Mouse (Mus musculus) CD4-positive, CD25-positive, alpha-beta regulatory T cell, adult 2 months (primary cell): Measurements from ENCODE around the gene Treh.

ENCODE experiments used
- DNase-seq: peaks from one replicate; pipeline ENCODE4 v3.0.0-alpha.2; 2012; ENCODE audit warnings: low read depth, low spot score

Gene Treh

DNA sequence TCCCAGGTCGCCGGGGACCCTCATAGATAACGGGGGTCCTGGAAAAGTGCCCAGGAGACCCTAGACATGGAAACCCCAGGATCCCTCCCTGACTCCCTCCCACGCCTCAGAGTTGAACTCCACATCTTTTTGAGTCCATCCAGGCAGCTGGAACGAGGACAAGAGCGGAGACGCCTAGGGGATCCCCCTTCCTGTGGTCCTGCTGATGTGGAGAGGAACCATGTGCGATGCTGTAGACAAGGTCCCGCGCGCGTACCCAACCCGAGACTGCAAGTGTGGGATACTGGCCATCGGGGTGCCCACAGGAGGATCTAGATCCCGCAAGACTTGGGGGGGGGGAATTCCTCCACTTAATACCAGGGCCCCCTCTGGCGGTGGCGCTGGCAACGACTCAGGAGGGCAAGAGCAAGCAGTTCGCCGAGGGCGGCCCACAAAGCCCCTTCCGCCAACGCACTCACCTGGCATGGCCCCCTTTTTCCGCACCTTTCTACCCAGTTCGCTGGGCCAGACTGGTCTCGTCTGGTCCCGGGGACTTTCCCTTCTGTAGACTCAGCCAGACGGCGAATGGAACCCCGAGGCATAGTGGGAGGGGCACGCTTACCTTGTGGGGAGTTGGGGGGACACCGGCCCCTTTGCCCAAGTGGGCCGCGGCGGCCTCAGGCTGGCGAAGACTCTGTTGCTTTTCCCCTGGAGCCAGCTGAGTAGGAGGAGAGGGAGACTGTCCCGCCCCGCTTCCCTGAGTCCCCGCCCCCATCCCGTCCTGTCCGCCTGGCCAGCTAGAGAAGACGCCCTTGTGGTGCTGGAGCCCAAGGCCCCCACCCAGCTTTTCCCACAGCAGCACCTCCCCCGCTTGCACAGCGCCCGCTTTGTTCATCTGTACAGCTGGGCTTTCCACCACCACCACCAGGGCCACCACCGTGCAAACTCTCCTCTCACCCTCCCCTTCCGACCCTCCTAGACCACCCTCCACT is 61.8 kb downstream of the Treh start, which contains the start of gene Phldb1:
Phldb1 (minus strand) TSS at position 675 of the 971 bp plus-strand sequence.
- peak; percentile 83 for DNase-seq

DNA sequence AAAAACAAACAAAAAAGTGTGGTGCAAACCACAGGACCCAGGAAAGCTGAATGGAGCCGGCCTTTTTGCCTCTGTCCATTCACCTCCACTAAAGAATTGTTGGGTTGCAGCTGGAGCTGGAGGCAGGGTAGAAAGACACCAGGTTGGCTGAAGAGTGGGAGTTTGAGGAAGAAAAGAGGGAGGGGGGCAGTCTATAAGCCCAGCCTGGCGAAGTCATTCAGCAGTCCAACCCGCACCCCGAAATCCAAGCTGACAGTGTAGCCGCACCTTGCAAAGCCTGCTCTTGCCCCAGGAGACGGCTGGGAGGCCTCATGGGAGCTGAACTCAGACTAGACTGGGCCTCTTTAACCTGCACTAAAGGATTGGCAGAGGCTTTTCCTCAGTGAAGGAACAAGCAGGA is 62.9 kb downstream of the Treh start:
- DNase-seq, result no peak
